Mouse (Mus musculus) heart, embryonic 14.5 days (tissue): ENCODE data around the gene Rdh11. TPM values are rescaled to one million over a fixed set of nuclear protein-coding genes. Genes with fewer than 3 reads are reported as not detected.
"Not testable (repeated sequence)": the region's sequence is repeated elsewhere in the genome, so short reads cannot be mapped to it uniquely, and the experiment has no call there.

Experiments used
- ATAC-seq: fragments of 200-750 bp; cut with Nextera tagmentation; 2 replicates; pipeline ENCODE4 v1.8.0; 2017; ENCODE audit warnings: low read depth, moderate TSS enrichment; ENCODE audit not compliant: insufficient number of reproducible peaks, insufficient read depth, low FRiP score
- H3K27ac ChIP-seq, 2 experiments: fragments of 200-500 bp in 1 of 2; fragments of 300-500 bp in 1 of 2; sonication (generic) in 1 of 2; replicated peaks in 1 of 2; 2 replicates each; pipeline ENCODE4 v1.5.1; 2012 to 2014; ENCODE audit warnings: low read depth in 2 of 2, low read length in 2 of 2, control low read depth in 1 of 2, mild to moderate bottlenecking in 1 of 2, mixed read lengths in 1 of 2; ENCODE audit not compliant: control insufficient read depth in 1 of 2, insufficient read depth in 1 of 2
- H3K27me3 ChIP-seq: fragments of 300-500 bp; sonication (generic); 2 replicates; pipeline ENCODE4 v1.6.1; 2014; ENCODE audit warnings: mild to moderate bottlenecking, low read length, control low read depth; ENCODE audit not compliant: control insufficient read depth, insufficient read depth
- H3K36me3 ChIP-seq: fragments of 300-500 bp; sonication (generic); 2 replicates; pipeline ENCODE4 v1.6.1; 2014; ENCODE audit warnings: mild to moderate bottlenecking, control low read depth, low read length, mixed read lengths; ENCODE audit not compliant: control insufficient read depth, insufficient read depth
- H3K4me1 ChIP-seq, 2 experiments: fragments of 200-500 bp in 1 of 2; fragments of 300-500 bp in 1 of 2; sonication (generic) in 1 of 2; 2 replicates each; pipeline ENCODE4 v1.6.1; 2012 to 2014; ENCODE audit warnings: low read length in 2 of 2, control low read depth in 1 of 2, mixed read lengths in 1 of 2; ENCODE audit not compliant: control insufficient read depth in 2 of 2, insufficient read depth in 2 of 2
- H3K4me2 ChIP-seq: fragments of 300-500 bp; sonication (generic); 2 replicates; pipeline ENCODE4 v1.6.1; 2014; ENCODE audit warnings: mild to moderate bottlenecking, low read length
- H3K4me3 ChIP-seq, 2 experiments: fragments of 200-500 bp in 1 of 2; fragments of 300-500 bp in 1 of 2; sonication (generic) in 1 of 2; 2 replicates each; pipeline ENCODE4 v1.5.1; 2012 to 2014; ENCODE audit warnings: low read length in 2 of 2, mild to moderate bottlenecking in 2 of 2, control low read depth in 1 of 2, low read depth in 1 of 2, moderate library complexity in 1 of 2; ENCODE audit not compliant: control insufficient read depth in 1 of 2, insufficient read depth in 1 of 2
- H3K9ac ChIP-seq: fragments of 300-500 bp; sonication (generic); 2 replicates; pipeline ENCODE4 v1.6.1; 2014; ENCODE audit warnings: mild to moderate bottlenecking, low read length
- H3K9me3 ChIP-seq: fragments of 300-500 bp; sonication (generic); 2 replicates; pipeline ENCODE4 v1.6.1; 2016; ENCODE audit warnings: low read length, control low read depth; ENCODE audit not compliant: control insufficient read depth
- WGBS: fragments of 180-500 bp; shearing (Covaris S2); extraction: QIAGEN DNeasy Blood & Tissue Kit; methylation state at CpG from one replicate; pipeline ENCODE4 v1.1.7; 2014; 5-methylcytosine and 5-hydroxymethylcytosine counted together
- polyA plus RNA-seq: library from polyadenylated mRNA; unstranded; fragments of >200 nt; fragmentation: Nextera tagmentation; extraction: Ambion mirVana; gene quantifications from 2 replicates; pipeline ENCODE4 v1.2.1, GENCODE M21; 2014

Rdh11 gene
- polyA plus RNA-seq, 1 experiment from 2014 or later = 16.7 TPM

- Histone ChIP-seq H3K4me1 (peaks cover 6 to 15% of the 10 kb centered on the region in 2 experiments; a peak in 3 of 4 replicates), H3K27me3 (no peaks in the 10 kb centered on the region), H3K4me2 (no peak overlapping the region), H3K27ac (no peak overlapping the region), H3K9ac (no peak overlapping the region), H3K4me3 (no peak overlapping the region), H3K9me3 (no peaks in the 10 kb centered on the region), H3K36me3 (peaks cover 3% of the 10 kb centered on the region; the same call in 1 of the 2 replicates)
- no peak for ATAC-seq
- WGBS = 9% methylated on average over 3 of the region's 3 CpGs
These were observed 1.3 kb upstream of the Rdh11 start for GRCm38 (mm10) chr12:79193441-79193840.

- 4% methylated on average over 14 of the region's 14 CpGs for WGBS
- H3K4me3 ChIP-seq = peak overlapping the region; percentile 53 to 59
- no peaks in the 10 kb centered on the region for H3K27me3 ChIP-seq
- peak overlapping the region; percentile 95 for H3K4me2 ChIP-seq
- peak overlapping the region; percentile 77 for H3K9ac ChIP-seq
- peaks cover 6 to 15% of the 10 kb centered on the region in 2 experiments; a peak in 3 of 4 replicates for H3K4me1 ChIP-seq
- no peaks in the 10 kb centered on the region for H3K9me3 ChIP-seq
- peak overlapping the region in 1 of 2 experiments; percentile 55; a peak in 1 of 4 replicates for H3K27ac ChIP-seq
- peak; percentile 75 for ATAC-seq
- peaks cover 20% of the 10 kb centered on the region for H3K36me3 ChIP-seq
These were observed 392 bp downstream of the Rdh11 start for GRCm38 (mm10) chr12:79191701-79192100.

- H3K27me3 ChIP-seq = no peaks in the 10 kb centered on the region
- whole genome bisulfite sequencing = 1% methylated on average over 18 of the region's 18 CpGs
- H3K4me2 ChIP-seq = peak overlapping the region; percentile 95
- ATAC-seq = peak; percentile 72; the same call in 1 of the 2 replicates
- H3K9ac ChIP-seq = peak overlapping the region; percentile 77
- H3K9me3 ChIP-seq = no peaks in the 10 kb centered on the region
- peak overlapping the region; percentile 24 to 55; a peak in 3 of 4 replicates for H3K27ac ChIP-seq
- peaks cover 26% of the 10 kb centered on the region for H3K36me3 ChIP-seq
- peaks cover 6 to 15% of the 10 kb centered on the region in 2 experiments; a peak in 3 of 4 replicates for H3K4me1 ChIP-seq
- peak overlapping the region; percentile 53 to 59 for H3K4me3 ChIP-seq
These were observed 991 bp downstream of the Rdh11 start for GRCm38 (mm10) chr12:79190931-79191673.

GRCm38 (mm10) chr12:79185160-79185559 lies 6.9 kb downstream of the Rdh11 start:
- not testable (repeated sequence) for H3K4me3 ChIP-seq, H3K27ac ChIP-seq, H3K4me2 ChIP-seq, H3K9ac ChIP-seq, H3K9me3 ChIP-seq, ATAC-seq, H3K27me3 ChIP-seq, H3K4me1 ChIP-seq
- peaks cover 81% of the 10 kb centered on the region for H3K36me3 ChIP-seq
- 88% methylated on average over 5 of the region's 6 CpGs for WGBS

GRCm38 (mm10) chr12:79175998-79176397 lies 16.1 kb downstream of the Rdh11 start:
- peaks cover 2 to 7% of the 10 kb centered on the region in 2 experiments; a peak in 3 of 4 replicates for H3K4me1 ChIP-seq
- H3K27me3 ChIP-seq = no peaks in the 10 kb centered on the region
- whole genome bisulfite sequencing = 84% methylated on average over 5 of the region's 5 CpGs
- ATAC-seq = no peak
- no peaks in the 10 kb centered on the region for H3K9me3 ChIP-seq
- peaks cover 44% of the 10 kb centered on the region for H3K36me3 ChIP-seq
- H3K27ac ChIP-seq = no peak overlapping the region
- H3K4me3 ChIP-seq = no peak overlapping the region
- no peak overlapping the region for H3K4me2 ChIP-seq
- no peak overlapping the region for H3K9ac ChIP-seq

- no peak for ATAC-seq
- Histone ChIP-seq H3K27ac (no peak overlapping the region), H3K36me3 (peaks cover 37% of the 10 kb centered on the region), H3K9me3 (no peaks in the 10 kb centered on the region), H3K27me3 (no peaks in the 10 kb centered on the region), H3K4me2 (no peak overlapping the region), H3K4me1 (peaks cover 2 to 7% of the 10 kb centered on the region in 2 experiments; a peak in 3 of 4 replicates), H3K9ac (no peak overlapping the region), H3K4me3 (no peak overlapping the region)
- 66% methylated on average over 5 of the region's 5 CpGs for WGBS
These were observed 18.4 kb downstream of the Rdh11 start for GRCm38 (mm10) chr12:79173721-79174120.

GRCm38 (mm10) chr12:79172019-79172941 lies 19.8 kb downstream of the Rdh11 start, which contains the start of gene Vti1b:
Vti1b (minus strand) TSS chr12:79172667.
- no peaks in the 10 kb centered on the region for H3K9me3 ChIP-seq
- peak; percentile 95 for ATAC-seq
- under 1% methylated on average over 69 of the region's 73 CpGs for WGBS
- peak within 1 kb of the TSS; percentile 75 for H3K4me2 ChIP-seq
- H3K4me1 ChIP-seq = peaks cover 2 to 7% of the 10 kb centered on the region in 2 experiments; a peak in 3 of 4 replicates
- peak within 1 kb of the TSS; percentile 86 for H3K9ac ChIP-seq
- H3K27ac ChIP-seq = peak within 1 kb of the TSS; percentile 86 to 91
- H3K4me3 ChIP-seq = peak within 1 kb of the TSS; percentile 81 to 94
- H3K36me3 ChIP-seq = peaks cover 33% of the 10 kb centered on the region
- no peaks in the 10 kb centered on the region for H3K27me3 ChIP-seq
